Mouse (Mus musculus): ENCODE results near the gene Igsf8. TPM values are rescaled to one million over a fixed set of nuclear protein-coding genes. Genes with fewer than 3 reads are reported as not detected.

The Igsf8 gene
- polyA plus RNA-seq, 1 experiment from 2014 or later, result 69.7 TPM

- Histone ChIP-seq H3K4me2 (replicated peaks; ENCODE audit: low read depth, low read length) (no peak overlapping the region), H3K4me1 (ENCODE audit: insufficient read depth, low read length) (peaks cover 2% of the 10 kb centered on the region; the same call in 1 of the 2 replicates), H3K9ac (replicated peaks; ENCODE audit: low read length) (no peak overlapping the region), H3K36me3 (ENCODE audit: insufficient read depth, low read length) (no peaks in the 10 kb centered on the region), H3K27me3 (ENCODE audit: insufficient read depth, low read length) (no peaks in the 10 kb centered on the region), H3K27ac (ENCODE audit: low read length) (no peak overlapping the region), H3K4me3 (ENCODE audit: low read length) (no peak overlapping the region), H3K9me3 (ENCODE audit: low read length) (no peaks in the 10 kb centered on the region)
- WGBS, result 64% methylated on average over 10 of the region's 10 CpGs
- ATAC-seq (ENCODE audit: low FRiP score, low TSS enrichment), result no peak
These were observed 10.3 kb downstream of the Igsf8 start for GRCm38 (mm10) chr1:172271765-172272164.

- no peaks in the 10 kb centered on the region for H3K9me3 ChIP-seq (ENCODE audit: low read length)
- no peak overlapping the region for H3K4me2 ChIP-seq (replicated peaks; ENCODE audit: low read depth, low read length)
These were observed 11.9 kb downstream of the Igsf8 start for GRCm38 (mm10) chr1:172273386-172273785.

DNA sequence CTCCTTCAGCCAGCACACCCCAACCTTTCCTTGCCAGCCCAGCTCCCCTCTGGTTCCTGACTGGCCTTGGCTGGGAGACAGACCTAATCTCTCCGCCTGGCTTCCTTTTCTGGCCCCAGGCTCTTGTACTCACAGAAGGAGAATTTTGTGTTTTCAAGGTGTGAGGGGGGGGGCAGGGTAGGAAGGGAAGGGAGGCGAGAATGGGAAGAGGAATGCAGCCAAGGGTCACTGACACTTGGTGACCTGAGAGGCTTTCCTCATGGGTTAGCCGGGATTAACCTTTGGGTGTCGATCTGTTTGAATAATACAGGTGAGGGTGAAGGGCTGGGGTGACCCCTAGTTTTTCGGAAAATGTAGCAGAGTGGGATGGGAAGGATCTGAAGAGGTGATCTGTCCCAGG lies 12.7 kb downstream of the Igsf8 start:
- Histone ChIP-seq H3K4me1 (ENCODE audit: insufficient read depth, low read length) (peaks cover 2% of the 10 kb centered on the region; the same call in 1 of the 2 replicates), H3K27me3 (ENCODE audit: insufficient read depth, low read length) (no peaks in the 10 kb centered on the region), H3K9me3 (ENCODE audit: low read length) (no peaks in the 10 kb centered on the region), H3K9ac (replicated peaks; ENCODE audit: low read length) (no peak overlapping the region), H3K36me3 (ENCODE audit: insufficient read depth, low read length) (no peaks in the 10 kb centered on the region), H3K27ac (ENCODE audit: low read length) (no peak overlapping the region), H3K4me2 (replicated peaks; ENCODE audit: low read depth, low read length) (no peak overlapping the region), H3K4me3 (ENCODE audit: low read length) (no peak overlapping the region)
- 50% methylated on average over 5 of the region's 5 CpGs for WGBS
- no peak for ATAC-seq (ENCODE audit: low FRiP score, low TSS enrichment)

More at GRCm38 (mm10) chr1:172273386-172273785, 11.9 kb downstream of the Igsf8 start:
- no peak overlapping the region for H3K4me3 ChIP-seq (ENCODE audit: low read length)
- peaks cover 2% of the 10 kb centered on the region; the same call in 1 of the 2 replicates for H3K4me1 ChIP-seq (ENCODE audit: insufficient read depth, low read length)
- no peak overlapping the region for H3K9ac ChIP-seq (replicated peaks; ENCODE audit: low read length)
- no peak overlapping the region for H3K27ac ChIP-seq (ENCODE audit: low read length)
- ATAC-seq (ENCODE audit: low FRiP score, low TSS enrichment), result no peak
- WGBS, result 83% methylated on average over 6 of the region's 6 CpGs
- H3K27me3 ChIP-seq (ENCODE audit: insufficient read depth, low read length), result no peaks in the 10 kb centered on the region
- H3K36me3 ChIP-seq (ENCODE audit: insufficient read depth, low read length), result no peaks in the 10 kb centered on the region

DNA sequence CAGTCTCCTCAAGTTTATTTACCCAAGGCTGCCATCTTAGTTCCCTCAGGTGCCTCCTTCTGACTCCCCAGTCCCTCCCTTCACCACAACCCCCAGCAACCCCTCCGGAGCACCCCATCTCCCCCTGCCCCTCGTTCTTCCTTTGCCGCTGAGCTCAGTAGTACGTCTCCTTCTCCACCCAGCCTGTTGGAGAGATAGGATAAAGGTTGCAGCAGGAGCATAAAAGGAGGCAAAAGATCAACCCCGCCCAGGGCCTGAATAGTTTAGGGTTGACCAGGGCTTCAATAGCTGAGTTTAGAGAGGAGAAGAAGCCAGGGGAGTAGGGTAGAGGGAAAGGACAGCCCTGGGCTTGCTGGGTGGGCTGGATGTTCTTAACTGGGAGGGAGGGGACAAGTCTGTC lies 13.1 kb downstream of the Igsf8 start:
- no peak overlapping the region for H3K4me3 ChIP-seq (ENCODE audit: low read length)
- H3K4me2 ChIP-seq (replicated peaks; ENCODE audit: low read depth, low read length), result no peak overlapping the region
- no peaks in the 10 kb centered on the region for H3K36me3 ChIP-seq (ENCODE audit: insufficient read depth, low read length)
- WGBS, result 79% methylated on average over 5 of the region's 5 CpGs
- ATAC-seq (ENCODE audit: low FRiP score, low TSS enrichment), result no peak
- H3K9ac ChIP-seq (replicated peaks; ENCODE audit: low read length), result no peak overlapping the region
- no peak overlapping the region for H3K27ac ChIP-seq (ENCODE audit: low read length)
- H3K4me1 ChIP-seq (ENCODE audit: insufficient read depth, low read length), result peaks cover 2% of the 10 kb centered on the region; the same call in 1 of the 2 replicates
- H3K9me3 ChIP-seq (ENCODE audit: low read length), result no peaks in the 10 kb centered on the region
- no peaks in the 10 kb centered on the region for H3K27me3 ChIP-seq (ENCODE audit: insufficient read depth, low read length)

- Histone ChIP-seq H3K4me3 (ENCODE audit: low read length) (no peak overlapping the region), H3K4me2 (replicated peaks; ENCODE audit: low read depth, low read length) (no peak overlapping the region), H3K9me3 (ENCODE audit: low read length) (no peaks in the 10 kb centered on the region), H3K27me3 (ENCODE audit: insufficient read depth, low read length) (no peaks in the 10 kb centered on the region), H3K36me3 (ENCODE audit: insufficient read depth, low read length) (no peaks in the 10 kb centered on the region), H3K4me1 (ENCODE audit: insufficient read depth, low read length) (peaks cover 2% of the 10 kb centered on the region; the same call in 1 of the 2 replicates), H3K9ac (replicated peaks; ENCODE audit: low read length) (no peak overlapping the region), H3K27ac (ENCODE audit: low read length) (no peak overlapping the region)
- WGBS, result 76% methylated on average over 3 of the region's 3 CpGs
- no peak for ATAC-seq (ENCODE audit: low FRiP score, low TSS enrichment)
These were observed 15.7 kb downstream of the Igsf8 start for GRCm38 (mm10) chr1:172277172-172277571.

DNA sequence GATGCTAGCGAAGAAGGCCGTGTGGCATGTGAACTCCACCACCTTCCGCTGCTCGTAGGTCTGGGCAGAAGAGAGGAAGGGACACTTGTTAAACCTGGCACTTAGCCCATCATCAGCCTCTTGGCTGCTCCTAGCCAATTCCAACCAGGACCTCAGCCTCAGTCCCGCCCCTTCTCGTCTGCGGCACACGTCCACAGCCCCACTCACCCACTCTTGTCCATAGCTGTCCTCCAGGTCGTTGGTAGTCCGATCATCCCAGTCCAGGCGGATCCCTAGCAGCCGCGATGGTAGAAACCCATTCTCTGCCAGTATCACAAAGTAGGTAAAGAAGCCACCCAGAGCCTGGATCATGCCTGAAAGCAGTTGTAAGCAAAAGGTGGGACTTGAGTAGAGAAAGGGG lies 16.9 kb downstream of the Igsf8 start:
- no peaks in the 10 kb centered on the region for H3K9me3 ChIP-seq (ENCODE audit: low read length)
- WGBS, result 91% methylated on average over 13 of the region's 13 CpGs
- no peak for ATAC-seq (ENCODE audit: low FRiP score, low TSS enrichment)

DNA sequence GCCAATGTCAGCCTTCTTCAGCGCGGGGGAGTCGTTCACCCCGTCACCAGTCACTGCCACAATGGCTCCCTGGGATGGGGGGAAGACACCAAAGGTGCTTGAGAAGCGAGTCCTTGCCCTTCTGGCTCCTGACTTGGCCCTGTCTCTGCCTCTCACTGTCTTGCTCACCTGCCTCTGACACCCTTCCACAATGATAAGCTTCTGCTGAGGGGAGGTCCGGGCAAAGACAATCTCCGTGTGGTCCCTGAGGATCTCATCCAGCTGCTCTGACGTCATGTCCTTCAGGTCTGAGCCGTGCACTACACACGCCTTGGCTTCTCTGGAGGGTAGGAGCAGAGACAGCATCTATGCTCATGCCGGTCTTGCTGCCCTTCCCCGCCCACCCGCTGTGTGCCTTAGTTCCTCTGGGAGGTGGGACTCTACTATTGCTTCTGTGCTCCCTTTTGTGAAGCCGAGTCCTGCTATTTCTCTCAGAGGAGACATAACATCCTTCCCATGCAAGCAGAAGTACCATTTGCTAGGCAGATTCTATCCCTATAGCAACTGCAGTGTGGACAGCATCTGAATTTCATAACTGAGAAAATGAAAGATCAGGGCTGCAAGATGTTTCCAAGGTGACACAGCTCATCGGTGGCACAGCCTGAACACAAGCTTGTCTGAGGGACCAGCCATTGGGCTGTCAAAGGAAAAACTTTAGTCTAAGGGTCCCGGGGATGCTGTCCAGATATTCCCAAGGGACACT lies 18.5 kb downstream of the Igsf8 start:
- Histone ChIP-seq H3K4me3 (ENCODE audit: low read length) (no peak overlapping the region), H3K27me3 (ENCODE audit: insufficient read depth, low read length) (no peaks in the 10 kb centered on the region), H3K9me3 (ENCODE audit: low read length) (no peaks in the 10 kb centered on the region), H3K9ac (replicated peaks; ENCODE audit: low read length) (no peak overlapping the region), H3K4me2 (replicated peaks; ENCODE audit: low read depth, low read length) (no peak overlapping the region), H3K27ac (ENCODE audit: low read length) (no peak overlapping the region), H3K36me3 (ENCODE audit: insufficient read depth, low read length) (no peaks in the 10 kb centered on the region), H3K4me1 (ENCODE audit: insufficient read depth, low read length) (no peaks in the 10 kb centered on the region)
- ATAC-seq (ENCODE audit: low FRiP score, low TSS enrichment), result no peak
- 78% methylated on average over 16 of the region's 16 CpGs for WGBS

More for the DNA sequence above, 16.9 kb downstream of the Igsf8 start:
- H3K4me2 ChIP-seq (replicated peaks; ENCODE audit: low read depth, low read length), result no peak overlapping the region
- no peaks in the 10 kb centered on the region for H3K36me3 ChIP-seq (ENCODE audit: insufficient read depth, low read length)
- peaks cover 2% of the 10 kb centered on the region; the same call in 1 of the 2 replicates for H3K4me1 ChIP-seq (ENCODE audit: insufficient read depth, low read length)
- no peak overlapping the region for H3K4me3 ChIP-seq (ENCODE audit: low read length)
- H3K27ac ChIP-seq (ENCODE audit: low read length), result no peak overlapping the region
- H3K9ac ChIP-seq (replicated peaks; ENCODE audit: low read length), result no peak overlapping the region
- no peaks in the 10 kb centered on the region for H3K27me3 ChIP-seq (ENCODE audit: insufficient read depth, low read length)

DNA sequence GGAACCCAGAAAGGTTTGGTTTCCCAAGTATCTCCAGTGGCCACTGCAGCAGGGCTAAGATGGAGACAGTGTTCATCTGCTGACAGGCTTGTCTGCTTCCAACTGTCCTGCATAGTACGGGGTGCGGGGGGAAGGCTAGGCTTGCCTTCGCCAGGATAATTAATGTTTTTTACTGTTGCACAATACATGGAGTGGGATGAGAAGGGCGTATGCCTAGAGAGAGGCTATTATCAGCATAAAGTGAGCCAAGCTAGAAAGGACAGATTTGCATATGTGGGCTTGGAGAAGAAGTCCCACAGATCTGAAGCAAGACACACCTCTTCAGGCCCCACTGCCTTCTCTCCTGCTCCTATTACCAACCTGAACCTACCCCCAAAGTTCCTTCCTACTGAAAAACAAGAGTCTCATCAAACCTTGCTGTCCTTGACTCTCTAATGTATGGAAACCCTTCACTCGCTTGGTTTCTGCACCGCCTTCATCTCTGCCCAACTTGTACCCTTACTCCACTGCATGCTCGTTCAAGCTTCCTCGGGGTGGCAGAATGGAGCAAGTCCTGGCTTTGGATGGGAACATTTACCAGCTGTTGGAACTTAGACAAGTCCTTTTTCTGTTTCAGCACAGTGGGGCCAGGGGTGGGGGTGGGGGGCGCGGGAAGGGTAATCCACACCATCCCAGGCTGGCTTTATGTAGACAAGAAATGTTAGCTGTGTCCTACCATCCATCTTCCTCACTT lies 20.2 kb downstream of the Igsf8 start:
- Histone ChIP-seq H3K4me3 (ENCODE audit: low read length) (no peak overlapping the region), H3K9me3 (ENCODE audit: low read length) (no peaks in the 10 kb centered on the region), H3K4me2 (replicated peaks; ENCODE audit: low read depth, low read length) (no peak overlapping the region), H3K9ac (replicated peaks; ENCODE audit: low read length) (no peak overlapping the region), H3K27ac (ENCODE audit: low read length) (no peak overlapping the region), H3K27me3 (ENCODE audit: insufficient read depth, low read length) (no peaks in the 10 kb centered on the region), H3K4me1 (ENCODE audit: insufficient read depth, low read length) (no peaks in the 10 kb centered on the region), H3K36me3 (ENCODE audit: insufficient read depth, low read length) (no peaks in the 10 kb centered on the region)
- ATAC-seq (ENCODE audit: low FRiP score, low TSS enrichment), result 0 out of 2 replicates have a peak, but pooled peaks have one; percentile 28
- WGBS, result 62% methylated on average over 10 of the region's 10 CpGs

DNA sequence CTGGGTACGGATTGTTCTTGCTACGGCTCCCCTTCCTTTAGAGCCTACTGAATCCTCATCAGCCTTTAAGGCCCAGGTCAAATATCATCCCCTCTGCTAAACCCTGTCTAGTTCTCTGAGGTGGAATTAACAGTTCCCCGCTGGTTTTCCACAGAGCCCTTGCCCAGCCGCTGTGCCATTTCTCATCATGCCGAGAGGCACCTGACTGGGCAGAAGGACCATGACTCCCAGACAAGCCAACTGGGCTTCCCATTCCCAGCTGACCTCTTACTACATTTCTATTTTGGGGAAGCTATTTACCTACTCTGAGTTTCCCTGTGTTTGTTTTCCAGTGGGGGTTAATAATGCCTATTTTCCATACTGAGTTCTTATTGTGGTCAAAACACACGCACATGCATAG lies 21.6 kb downstream of the Igsf8 start:
- no peak overlapping the region for H3K9ac ChIP-seq (replicated peaks; ENCODE audit: low read length)
- H3K27ac ChIP-seq (ENCODE audit: low read length), result no peak overlapping the region
- no peak for ATAC-seq (ENCODE audit: low FRiP score, low TSS enrichment)
- H3K4me2 ChIP-seq (replicated peaks; ENCODE audit: low read depth, low read length), result no peak overlapping the region
- 90% methylated on average over 6 of the region's 6 CpGs for WGBS
- H3K4me3 ChIP-seq (ENCODE audit: low read length), result no peak overlapping the region
- no peaks in the 10 kb centered on the region for H3K36me3 ChIP-seq (ENCODE audit: insufficient read depth, low read length)
- H3K27me3 ChIP-seq (ENCODE audit: insufficient read depth, low read length), result no peaks in the 10 kb centered on the region
- H3K4me1 ChIP-seq (ENCODE audit: insufficient read depth, low read length), result no peaks in the 10 kb centered on the region
- no peaks in the 10 kb centered on the region for H3K9me3 ChIP-seq (ENCODE audit: low read length)

DNA sequence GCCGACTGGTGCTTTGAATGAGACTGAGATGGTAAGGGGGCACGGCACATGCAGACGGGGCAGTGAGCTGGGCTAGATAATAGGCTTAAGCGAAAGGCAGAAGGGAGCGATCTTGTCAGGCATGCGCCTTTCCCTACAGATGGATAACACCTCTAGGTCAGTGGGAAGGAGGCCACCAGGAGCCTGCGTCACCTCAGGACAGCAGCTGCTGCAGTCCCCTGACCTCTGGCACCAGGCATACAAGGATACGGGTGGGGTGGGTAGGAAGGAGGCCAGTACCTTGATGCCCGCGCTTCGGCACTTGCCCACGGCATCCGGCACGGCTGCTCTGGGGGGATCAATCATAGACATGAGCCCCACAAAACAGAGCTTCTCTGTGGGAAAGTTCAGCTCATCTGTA lies 22.8 kb downstream of the Igsf8 start:
- no peak overlapping the region for H3K4me2 ChIP-seq (replicated peaks; ENCODE audit: low read depth, low read length)
- H3K27ac ChIP-seq (ENCODE audit: low read length), result no peak overlapping the region
- H3K9me3 ChIP-seq (ENCODE audit: low read length), result no peaks in the 10 kb centered on the region
- H3K4me3 ChIP-seq (ENCODE audit: low read length), result no peak overlapping the region
- no peak overlapping the region for H3K9ac ChIP-seq (replicated peaks; ENCODE audit: low read length)
- no peaks in the 10 kb centered on the region for H3K27me3 ChIP-seq (ENCODE audit: insufficient read depth, low read length)
- H3K4me1 ChIP-seq (ENCODE audit: insufficient read depth, low read length), result no peaks in the 10 kb centered on the region
- H3K36me3 ChIP-seq (ENCODE audit: insufficient read depth, low read length), result no peaks in the 10 kb centered on the region
- 89% methylated on average over 14 of the region's 14 CpGs for WGBS
- ATAC-seq (ENCODE audit: low FRiP score, low TSS enrichment), result no peak

All from kidney, embryonic 16.5 days (tissue).